Mouse (Mus musculus) liver, adult 2 months (tissue): ENCODE results near the gene Lrrc74b.

ENCODE experiments used
- CTCF ChIP-seq: fragments of 200-500 bp; IDR thresholded peaks from 2 replicates; pipeline ENCODE4 v1.5.1; 2011; ENCODE audit warnings: low read depth, low read length, control low read depth
- POLR2A ChIP-seq: fragments of 200-500 bp; IDR thresholded peaks from 2 replicates; pipeline ENCODE4 v1.6.1; 2011; ENCODE audit warnings: low read length, control low read depth; ENCODE audit not compliant: insufficient read depth; ENCODE audit errors: extremely low read depth

GRCm38 (mm10) chr16:17502681-17503080, 58.4 kb downstream of the Lrrc74b start:
- TF ChIP-seq CTCF (no peak), POLR2A (no peak)
